Comparison of ENCODE assay signal across 24 mouse cellular contexts in genomic region chr1:160812428-160812827, GRCm38 (mm10). TPM values are rescaled to one million over a fixed set of nuclear protein-coding genes. Genes with fewer than 3 reads are reported as not detected.
A peak's percentile ranks its signal among the peaks of the same experiment; 100 is the strongest.
DNase-seq lines count a peak whose midpoint lies in the region; ATAC-seq and TF ChIP-seq lines count a peak whose summit lies in the region.
"Had no signal": no experiment of that assay in that cellular context is flagged by ENCODE, and none has a peak within 500 bp of the region (broad histone marks: within the 10 kb centered on the region; RNA-seq: fewer than 3 reads in every experiment).

No protein-coding gene starts in this region.

- H3K27ac ChIP-seq in heart, embryonic 11.5 days (ENCODE audit: low read depth, low read length) = peak overlapping the region; percentile 46; the same call in 1 of the 2 replicates
- H3K27ac ChIP-seq in liver, embryonic 15.5 days (replicated peaks) = peak overlapping the region; percentile 21; the same call in 1 of the 2 replicates
- H3K27ac ChIP-seq in stomach, postnatal 0 days (replicated peaks) = no peak overlapping the region
- H3K27ac ChIP-seq: embryonic facial prominence, embryonic 13.5 days; heart, embryonic 10.5 days; hindbrain, embryonic 14.5 days; layer of hippocampus, adult 2 months; limb, embryonic 10.5 days; macrophage; neural tube, embryonic 15.5 days had no signal

- ATAC-seq in heart, embryonic 11.5 days (replicated peaks; ENCODE audit: insufficient number of reproducible peaks, low FRiP score, low TSS enrichment) = 0 out of 2 replicates have a peak, but pooled peaks have one; percentile 31
- no peak; the same call in 1 of the 2 replicates for ATAC-seq in liver, embryonic 15.5 days (ENCODE audit: insufficient read depth)
- ATAC-seq in stomach, postnatal 0 days (ENCODE audit: low FRiP score, low TSS enrichment) = no peak
- ATAC-seq: forebrain, embryonic 16.5 days had no signal

- no peaks in the 10 kb centered on the region for H3K36me3 ChIP-seq in heart, embryonic 11.5 days (ENCODE audit: control insufficient read depth, insufficient read depth, low read length)
- H3K36me3 ChIP-seq in liver, embryonic 15.5 days (replicated peaks) = no peaks in the 10 kb centered on the region
- no peaks in the 10 kb centered on the region for H3K36me3 ChIP-seq in stomach, postnatal 0 days (ENCODE audit: control insufficient read depth, insufficient read depth, low read length)
- H3K36me3 ChIP-seq: embryonic facial prominence, embryonic 13.5 days; heart, embryonic 10.5 days; limb, embryonic 10.5 days; neural tube, embryonic 15.5 days had no signal

- no peak overlapping the region for H3K4me2 ChIP-seq in heart, embryonic 11.5 days
- no peak overlapping the region for H3K4me2 ChIP-seq in liver, embryonic 15.5 days
- H3K4me2 ChIP-seq in stomach, postnatal 0 days (replicated peaks; ENCODE audit: low read depth) = no peak overlapping the region
- H3K4me2 ChIP-seq: embryonic facial prominence, embryonic 13.5 days; hindbrain, embryonic 14.5 days; neural tube, embryonic 15.5 days had no signal

- no peak for TF ChIP-seq CTCF in stomach, postnatal 0 days (IDR thresholded peaks at IDR 0.05; ENCODE audit: low read depth)

- TF ChIP-seq EP300 in stomach, postnatal 0 days (optimal IDR thresholded peaks at IDR 0.05) = no peak

- no peak overlapping the region for H3K9ac ChIP-seq in heart, embryonic 11.5 days (ENCODE audit: low read depth, low read length)
- no peak overlapping the region for H3K9ac ChIP-seq in liver, embryonic 15.5 days
- no peak overlapping the region for H3K9ac ChIP-seq in stomach, postnatal 0 days (ENCODE audit: low read length)
- H3K9ac ChIP-seq: embryonic facial prominence, embryonic 13.5 days; hindbrain, embryonic 14.5 days; neural tube, embryonic 15.5 days had no signal

- DNase-seq in heart, adult 8-10 months (ENCODE audit: low spot score) = no peak
- DNase-seq in 416B (ENCODE audit: low read depth) (peak; percentile 49), ZHBTc4 (ENCODE audit: low read depth, low spot score) (peak; percentile 10)
- no peak for DNase-seq in stomach, postnatal 0 days (ENCODE audit: low spot score)
- DNase-seq in spleen, postnatal 4 days (ENCODE audit: low spot score in 2 of 2) = no peak
- no peak for DNase-seq in gastrocnemius, adult 8-10 months (ENCODE audit: low spot score in 2 of 2)
- DNase-seq: adrenal gland, adult 2 months; kidney, adult 11 months; kidney, postnatal 10 days; lung, adult 2 months; midbrain, embryonic 14.5 days; right cerebral cortex, postnatal 25 days; thymus, postnatal 14 days had no signal

- H3K4me3 ChIP-seq in heart, embryonic 11.5 days (ENCODE audit: low read depth, low read length) = no peak overlapping the region
- no peak overlapping the region for H3K4me3 ChIP-seq in liver, embryonic 15.5 days (replicated peaks)
- H3K4me3 ChIP-seq in stomach, postnatal 0 days (ENCODE audit: low read depth, low read length) = no peak overlapping the region
- H3K4me3 ChIP-seq: embryonic facial prominence, embryonic 13.5 days; heart, embryonic 10.5 days; layer of hippocampus, adult 2 months; limb, embryonic 10.5 days; myocyte; neural tube, embryonic 15.5 days had no signal

- no peaks in the 10 kb centered on the region for H3K9me3 ChIP-seq in heart, embryonic 11.5 days (replicated peaks; ENCODE audit: control insufficient read depth, low read length)
- no peaks in the 10 kb centered on the region for H3K9me3 ChIP-seq in liver, embryonic 15.5 days (replicated peaks)
- no peaks in the 10 kb centered on the region for H3K9me3 ChIP-seq in stomach, postnatal 0 days (ENCODE audit: control insufficient read depth, low read length)
- H3K9me3 ChIP-seq: embryonic facial prominence, embryonic 13.5 days; heart, embryonic 10.5 days; limb, embryonic 10.5 days; neural tube, embryonic 15.5 days had no signal

- H3K4me1 ChIP-seq in heart, embryonic 11.5 days (ENCODE audit: control insufficient read depth, insufficient read depth, low read length) = 0 out of 2 replicates have a peak, but pooled peaks cover 6% of the 10 kb centered on the region
- H3K4me1 ChIP-seq in liver, embryonic 15.5 days (replicated peaks) = peaks cover 37% of the 10 kb centered on the region
- H3K4me1 ChIP-seq in stomach, postnatal 0 days (replicated peaks; ENCODE audit: control insufficient read depth, insufficient read depth) = no peaks in the 10 kb centered on the region
- H3K4me1 ChIP-seq: embryonic facial prominence, embryonic 13.5 days; limb, embryonic 10.5 days; neural tube, embryonic 15.5 days had no signal

- H3K27me3 ChIP-seq in heart, embryonic 11.5 days (ENCODE audit: control insufficient read depth, insufficient read depth, low read length) = no peaks in the 10 kb centered on the region
- no peaks in the 10 kb centered on the region for H3K27me3 ChIP-seq in liver, embryonic 15.5 days
- no peaks in the 10 kb centered on the region for H3K27me3 ChIP-seq in stomach, postnatal 0 days (ENCODE audit: control insufficient read depth, insufficient read depth, low read length)
- H3K27me3 ChIP-seq: embryonic facial prominence, embryonic 13.5 days; neural tube, embryonic 15.5 days had no signal

RNA-seq across cellular contexts. Expression of gene Rabgap1l, which starts 19.4 kb away (rescaled TPM):
- 53.5 and 58.1 TPM in 2 replicates for polyA plus RNA-seq in heart, embryonic 11.5 days (2014; fragmentation: Nextera tagmentation; extraction: Ambion mirVana)
- 10 to 100 TPM; 61.7 to 86.7 (median 68.5) TPM for total RNA-seq in heart, adult 8-10 months (2022)
- 26.5 and 26.7 TPM in 2 replicates for polyA plus RNA-seq in liver, embryonic 15.5 days (2015; fragmentation: Nextera tagmentation; extraction: Ambion mirVana)
- 19.1 and 19.6 TPM in 2 replicates for polyA plus RNA-seq in stomach, postnatal 0 days (2015; fragmentation: Nextera tagmentation; extraction: Ambion mirVana)
- total RNA-seq in gastrocnemius, adult 8-10 months (2022) = 10 to 100 TPM in 2 of 4 experiments, 1 to 10 TPM in 2; 7.3 to 13.5 (median 11.4) TPM

Comparison
In these comparisons a context has a peak if more than half of its experiments do, and no peak if none do; other contexts are left out.
1. DNase-seq: peak in 416B (single experiment) and ZHBTc4 (single experiment); none in heart, adult 8-10 months (single experiment), stomach, postnatal 0 days (single experiment), spleen, postnatal 4 days (0 of 2) and gastrocnemius, adult 8-10 months (0 of 2).